Mouse (Mus musculus) stomach, postnatal 0 days (tissue): ENCODE data around the gene Iqce.

Experiments used
- CTCF ChIP-seq: IDR thresholded peaks from 2 replicates; pipeline ENCODE4 v1.5.1; 2016; ENCODE audit warnings: antibody characterized with exemption, low read depth, mild to moderate bottlenecking, moderate library complexity
- EP300 ChIP-seq: optimal IDR thresholded peaks from 2 replicates; pipeline ENCODE3; 2016; ENCODE audit warnings: antibody characterized with exemption

DNA sequence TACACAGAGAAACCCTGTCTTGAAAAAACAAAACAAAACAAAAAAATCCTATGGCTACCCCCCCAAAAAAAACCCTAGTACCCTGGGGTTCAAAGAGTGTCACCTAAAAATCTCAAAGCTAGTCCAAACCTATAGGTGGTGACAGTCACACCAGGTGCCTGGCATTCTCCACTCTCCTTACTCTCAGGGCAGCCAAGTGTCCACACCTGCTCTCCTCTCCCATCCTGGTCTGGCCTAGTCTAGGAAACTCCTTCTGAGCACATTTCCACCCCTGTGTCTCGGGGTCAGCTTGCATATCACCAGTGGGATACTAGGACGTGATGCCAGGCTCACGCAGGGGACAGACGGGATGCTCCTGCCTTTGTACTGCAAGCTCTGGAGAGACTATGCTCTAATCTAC lies 62.9 kb downstream of the Iqce start:
- TF ChIP-seq EP300, result no peak
- TF ChIP-seq CTCF, result no peak
